Mouse (Mus musculus) liver, adult (tissue): ENCODE data around the gene Fcrl5.
A peak's percentile ranks its signal among the peaks of the same experiment; 100 is the strongest.

Experiments
- GATA4 ChIP-seq: IDR thresholded peaks from 2 replicates; pipeline ENCODE4 v1.6.1; 2014; ENCODE audit warnings: mild to moderate bottlenecking, low read length; ENCODE audit not compliant: insufficient replicate concordance

The Fcrl5 gene

GRCm38 (mm10) chr3:87487911-87488310, 52.3 kb downstream of the Fcrl5 start:
- no peak for TF ChIP-seq GATA4

GRCm38 (mm10) chr3:87498266-87498665, 62.7 kb downstream of the Fcrl5 start:
- TF ChIP-seq GATA4 = no peak

GRCm38 (mm10) chr3:87499072-87499471, 63.5 kb downstream of the Fcrl5 start:
- TF ChIP-seq GATA4 = no peak

- TF ChIP-seq GATA4 = no peak
Observed at GRCm38 (mm10) chr3:87500088-87501055, 64.8 kb downstream of the Fcrl5 start.

GRCm38 (mm10) chr3:87501151-87501550, 65.6 kb downstream of the Fcrl5 start:
- no peak for TF ChIP-seq GATA4

GRCm38 (mm10) chr3:87502771-87503170, 67.2 kb downstream of the Fcrl5 start:
- TF ChIP-seq GATA4 = no peak

GRCm38 (mm10) chr3:87504330-87504729, 68.8 kb downstream of the Fcrl5 start:
- TF ChIP-seq GATA4 = no peak

- TF ChIP-seq GATA4 = no peak
Observed at GRCm38 (mm10) chr3:87504749-87505425, 69.3 kb downstream of the Fcrl5 start.

- no peak for TF ChIP-seq GATA4
Observed at GRCm38 (mm10) chr3:87506456-87507416, 71.2 kb downstream of the Fcrl5 start.

- TF ChIP-seq GATA4 = no peak
Observed at GRCm38 (mm10) chr3:87508205-87508901, 72.8 kb downstream of the Fcrl5 start.

- peak; percentile 99 for TF ChIP-seq GATA4
Observed at GRCm38 (mm10) chr3:87509061-87509460, 73.5 kb downstream of the Fcrl5 start.

GRCm38 (mm10) chr3:87510832-87511231, 75.3 kb downstream of the Fcrl5 start:
- no peak for TF ChIP-seq GATA4

- TF ChIP-seq GATA4 = no peak
Observed at GRCm38 (mm10) chr3:87511971-87512765, 76.6 kb downstream of the Fcrl5 start.

GRCm38 (mm10) chr3:87515567-87516081, 80.1 kb downstream of the Fcrl5 start:
- no peak for TF ChIP-seq GATA4

- no peak for TF ChIP-seq GATA4
Observed at GRCm38 (mm10) chr3:87518425-87518824, 82.9 kb downstream of the Fcrl5 start.
